Mouse (Mus musculus) limb, embryonic 11.5 days (tissue): ENCODE measurements around the gene Evx2. TPM values are rescaled to one million over a fixed set of nuclear protein-coding genes. Genes with fewer than 3 reads are reported as not detected.

ENCODE experiments used
- ATAC-seq: fragments of 200-750 bp; cut with Nextera tagmentation; 2 replicates; pipeline ENCODE4 v1.8.0; 2017; ENCODE audit warnings: low read depth; ENCODE audit not compliant: insufficient number of reproducible peaks, low FRiP score, low TSS enrichment
- DNase-seq: peaks from one replicate; pipeline ENCODE4 v3.0.0-alpha.2; 2015; ENCODE audit warnings: low spot score
- H3K27ac ChIP-seq: fragments of 300-500 bp; sonication (generic); replicated peaks from 2 replicates; pipeline ENCODE4 v1.5.1; 2014; ENCODE audit warnings: low read depth, mild to moderate bottlenecking, low read length
- H3K27me3 ChIP-seq: fragments of 300-500 bp; sonication (generic); 2 replicates; pipeline ENCODE4 v1.6.1; 2014; ENCODE audit warnings: mild to moderate bottlenecking, low read length, mixed read lengths; ENCODE audit not compliant: control insufficient read depth, insufficient read depth
- H3K36me3 ChIP-seq: fragments of 300-500 bp; sonication (generic); 2 replicates; pipeline ENCODE4 v1.6.1; 2014; ENCODE audit warnings: mild to moderate bottlenecking, low read length, moderate library complexity, mixed read lengths; ENCODE audit not compliant: control insufficient read depth, insufficient read depth
- H3K4me1 ChIP-seq: fragments of 300-500 bp; sonication (generic); 2 replicates; pipeline ENCODE4 v1.6.1; 2014; ENCODE audit warnings: low read length, mixed read lengths; ENCODE audit not compliant: control insufficient read depth, insufficient read depth
- H3K4me2 ChIP-seq: fragments of 300-500 bp; sonication (generic); 2 replicates; pipeline ENCODE4 v1.6.1; 2014; ENCODE audit warnings: low read depth, mild to moderate bottlenecking, moderate library complexity; ENCODE audit not compliant: severe bottlenecking
- H3K4me3 ChIP-seq: fragments of 300-500 bp; sonication (generic); 2 replicates; pipeline ENCODE4 v1.5.1; 2014; ENCODE audit warnings: low read depth, low read length
- H3K9ac ChIP-seq: fragments of 300-500 bp; sonication (generic); 2 replicates; pipeline ENCODE4 v1.6.1; 2014; ENCODE audit warnings: mild to moderate bottlenecking, low read length
- H3K9me3 ChIP-seq: fragments of 300-500 bp; sonication (generic); 2 replicates; pipeline ENCODE4 v1.6.1; 2016; ENCODE audit warnings: low read length; ENCODE audit not compliant: control insufficient read depth
- WGBS: fragments of 180-500 bp; shearing (Covaris S2); extraction: QIAGEN DNeasy Blood & Tissue Kit; methylation state at CpG from one replicate; pipeline ENCODE4 v1.1.7; 2014; 5-methylcytosine and 5-hydroxymethylcytosine counted together
- polyA plus RNA-seq: library from polyadenylated mRNA; unstranded; fragments of >200 nt; fragmentation: Nextera tagmentation; extraction: Ambion mirVana; gene quantifications from 2 replicates; pipeline ENCODE4 v1.2.1, GENCODE M21; 2014

The Evx2 gene
- polyA plus RNA-seq, 1 experiment from 2014 or later: 3.8 TPM

DNA sequence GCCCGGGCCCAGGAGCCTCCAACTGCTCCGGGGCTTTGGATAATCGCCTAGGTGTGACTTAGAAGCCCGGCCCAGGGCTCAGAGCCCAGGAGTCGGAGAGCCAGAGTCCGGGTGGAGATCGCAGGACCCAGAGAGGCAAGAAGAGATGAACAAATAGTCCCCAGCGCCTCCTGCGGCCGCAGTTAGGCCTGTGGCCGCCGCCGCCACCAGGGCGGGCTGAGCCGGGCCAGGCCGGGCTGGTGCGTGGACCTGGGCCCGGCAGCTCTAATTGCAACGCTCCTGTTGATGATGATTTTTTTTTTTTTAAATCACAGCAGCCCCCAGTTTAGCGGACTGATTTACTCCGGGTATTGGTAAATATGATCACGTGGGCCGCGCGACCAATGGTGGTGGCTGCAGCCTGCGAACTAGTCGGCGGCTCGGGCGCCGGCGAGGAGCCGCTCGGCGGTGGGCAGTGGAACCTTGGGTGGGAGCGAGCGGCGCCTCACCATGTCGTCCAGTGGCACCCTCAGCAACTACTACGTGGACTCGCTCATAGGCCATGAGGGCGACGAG is 38.3 kb upstream of the Evx2 start, which contains the start of gene Hoxd9:
Hoxd9 (plus strand) TSS at position 161 of the 555 bp plus-strand sequence.
- under 1% methylated on average over 43 of the region's 43 CpGs for WGBS
- Histone ChIP-seq H3K27ac (peak within 1 kb of the TSS; percentile 98), H3K4me3 (peak within 1 kb of the TSS; percentile 71), H3K36me3 (no peaks in the 10 kb centered on the region), H3K4me1 (peaks cover 38% of the 10 kb centered on the region), H3K9ac (peak within 1 kb of the TSS; percentile 97), H3K4me2 (peak within 1 kb of the TSS; percentile 93), H3K27me3 (no peaks in the 10 kb centered on the region; the same call in 1 of the 2 replicates), H3K9me3 (no peaks in the 10 kb centered on the region)
- ATAC-seq (peak; percentile 51), DNase-seq (peak; percentile 87)

DNA sequence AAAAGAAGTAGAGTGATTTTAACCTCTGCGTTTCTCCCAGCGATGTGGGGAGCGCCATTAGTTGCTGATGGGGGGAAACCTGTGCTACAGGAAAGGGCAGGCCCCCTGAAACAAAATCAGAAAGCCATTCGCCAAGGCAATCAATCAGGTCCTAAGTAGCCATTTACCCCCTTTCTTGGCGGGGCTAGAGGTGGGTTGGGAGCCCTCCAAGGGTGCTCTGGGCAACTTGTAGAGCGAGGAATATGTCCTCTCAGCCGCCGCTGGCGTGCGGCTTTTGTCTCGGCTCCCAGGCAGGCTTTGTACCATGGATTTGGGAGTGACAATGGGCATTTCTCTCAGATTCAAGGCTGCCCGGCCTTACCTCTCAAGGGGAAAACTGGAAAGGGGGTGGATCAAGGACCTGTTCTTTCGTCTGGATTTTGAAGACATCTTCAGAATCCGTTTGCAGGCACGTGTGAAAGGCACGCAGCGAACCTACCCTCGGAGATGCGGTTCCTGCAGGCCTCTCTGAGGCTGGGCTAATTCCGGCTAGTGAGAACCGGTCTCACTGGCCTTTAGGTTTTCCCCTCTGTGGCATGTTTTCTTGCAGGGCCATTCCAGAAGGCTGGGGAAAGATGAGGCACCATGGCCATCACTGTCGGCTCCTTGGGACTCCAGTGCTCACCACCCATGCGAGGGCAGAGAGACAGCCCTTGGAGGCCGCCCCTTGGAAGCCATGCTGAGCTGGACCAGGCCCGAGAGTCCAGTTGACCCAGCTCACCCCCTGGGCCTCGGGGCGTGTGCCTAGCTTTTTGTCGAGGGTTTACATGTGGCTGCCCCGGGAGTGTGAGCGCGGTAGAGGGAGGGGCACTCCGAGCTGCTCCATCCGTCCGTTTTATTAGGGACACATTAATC is 37.3 kb upstream of the Evx2 start:
- Histone ChIP-seq H3K36me3 (no peaks in the 10 kb centered on the region), H3K4me2 (peak overlapping the region; percentile 93), H3K4me3 (peak overlapping the region; percentile 71), H3K9me3 (no peaks in the 10 kb centered on the region), H3K27ac (peak overlapping the region; percentile 98), H3K4me1 (peaks cover 45% of the 10 kb centered on the region), H3K27me3 (no peaks in the 10 kb centered on the region; the same call in 1 of the 2 replicates), H3K9ac (peak overlapping the region; percentile 97)
- 2% methylated on average over 34 of the region's 34 CpGs for WGBS
- ATAC-seq (peak; percentile 9; the same call in 1 of the 2 replicates), DNase-seq (peak; percentile 80)

DNA sequence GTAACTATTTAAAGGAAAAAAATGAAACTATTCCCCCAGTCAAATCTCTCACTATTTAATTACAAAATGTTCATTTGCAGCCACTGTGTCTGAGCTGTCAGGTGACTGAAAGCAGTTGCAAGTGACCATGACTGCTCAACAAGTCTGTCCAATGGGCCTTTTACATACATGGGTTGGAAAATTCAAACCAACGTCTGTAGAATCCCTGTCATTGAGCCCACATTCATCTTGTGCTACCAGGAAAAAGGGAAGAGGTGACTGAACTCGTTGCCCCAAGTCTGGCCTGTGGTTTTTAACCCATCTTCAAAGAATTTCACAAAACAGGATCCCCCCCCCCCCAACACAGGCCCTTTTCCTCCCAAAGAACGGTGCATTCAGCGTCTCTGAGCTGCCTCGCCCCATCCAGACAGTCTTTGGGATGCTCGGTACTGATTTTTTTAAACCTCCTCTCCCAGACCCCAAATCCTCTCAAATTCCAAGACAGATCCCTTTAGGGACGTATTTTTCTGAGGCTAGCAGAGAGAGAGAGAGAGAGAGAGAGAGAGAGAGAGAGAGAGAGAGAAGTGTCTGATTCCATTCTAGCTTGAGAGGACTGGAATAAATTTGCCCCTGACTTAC is 36.6 kb upstream of the Evx2 start:
- Histone ChIP-seq H3K36me3 (no peaks in the 10 kb centered on the region), H3K9me3 (no peaks in the 10 kb centered on the region), H3K4me1 (peaks cover 47% of the 10 kb centered on the region), H3K9ac (peak overlapping the region; percentile 97), H3K27ac (peak overlapping the region; percentile 98), H3K4me2 (peak overlapping the region; percentile 93), H3K4me3 (peak overlapping the region; percentile 71), H3K27me3 (no peaks in the 10 kb centered on the region; the same call in 1 of the 2 replicates)
- 0% methylated on average over 7 of the region's 7 CpGs for WGBS
- no peak for ATAC-seq
- DNase-seq: peak; percentile 41

DNA sequence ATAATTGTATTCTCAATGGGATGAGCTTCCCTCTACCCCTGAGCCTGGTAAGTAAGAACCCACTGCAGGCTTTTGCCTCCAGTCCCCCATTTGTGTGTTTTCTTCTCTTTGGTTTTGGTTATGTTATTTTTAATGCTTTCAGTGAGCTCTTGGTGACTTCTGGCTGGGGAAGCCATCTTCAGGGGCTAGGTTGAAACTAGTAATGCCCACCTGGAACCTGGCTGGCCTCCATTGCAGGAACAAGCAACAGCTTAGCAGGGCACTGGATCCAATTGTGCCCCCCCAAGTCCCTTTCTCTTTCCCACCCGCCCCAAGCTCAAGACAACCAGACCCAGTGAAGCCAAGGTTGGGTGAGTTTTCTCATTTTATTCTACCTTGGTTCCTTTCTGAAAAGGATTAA is 36.0 kb upstream of the Evx2 start:
- H3K36me3 ChIP-seq: no peaks in the 10 kb centered on the region
- ATAC-seq (no peak), DNase-seq (peak; percentile 41)
- peak overlapping the region; percentile 97 for H3K9ac ChIP-seq
- H3K4me2 ChIP-seq: peak overlapping the region; percentile 93
- H3K9me3 ChIP-seq: no peaks in the 10 kb centered on the region
- peaks cover 43% of the 10 kb centered on the region for H3K4me1 ChIP-seq
- peak overlapping the region; percentile 71 for H3K4me3 ChIP-seq
- H3K27me3 ChIP-seq: no peaks in the 10 kb centered on the region; the same call in 1 of the 2 replicates
- H3K27ac ChIP-seq: 0 out of 2 replicates have a peak overlapping the region, but pooled peaks have one; percentile 47
- 4% methylated on average over 1 of the region's 1 CpGs for WGBS

DNA sequence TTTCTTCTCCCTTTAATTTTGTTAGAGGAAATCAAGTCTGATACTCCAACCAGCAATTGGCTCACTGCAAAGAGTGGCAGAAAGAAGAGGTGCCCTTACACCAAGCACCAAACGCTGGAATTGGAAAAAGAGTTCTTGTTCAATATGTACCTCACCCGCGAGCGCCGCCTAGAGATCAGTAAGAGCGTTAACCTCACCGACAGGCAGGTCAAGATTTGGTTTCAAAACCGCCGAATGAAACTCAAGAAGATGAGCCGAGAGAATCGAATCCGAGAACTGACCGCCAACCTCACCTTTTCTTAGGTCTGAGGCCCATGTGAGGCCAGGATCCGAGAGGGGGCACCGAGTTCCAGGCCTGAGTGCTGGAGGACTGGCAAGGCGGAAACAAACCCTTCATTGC is 34.7 kb upstream of the Evx2 start:
- Histone ChIP-seq H3K9me3 (no peaks in the 10 kb centered on the region), H3K4me1 (peaks cover 41% of the 10 kb centered on the region), H3K36me3 (no peaks in the 10 kb centered on the region), H3K27me3 (no peaks in the 10 kb centered on the region; the same call in 1 of the 2 replicates), H3K27ac (peak overlapping the region; percentile 94), H3K4me2 (peak overlapping the region; percentile 93), H3K4me3 (peak overlapping the region; percentile 61), H3K9ac (peak overlapping the region; percentile 96)
- peak; percentile 88 for DNase-seq
- WGBS: 2% methylated on average over 16 of the region's 16 CpGs
- ATAC-seq: no peak

DNA sequence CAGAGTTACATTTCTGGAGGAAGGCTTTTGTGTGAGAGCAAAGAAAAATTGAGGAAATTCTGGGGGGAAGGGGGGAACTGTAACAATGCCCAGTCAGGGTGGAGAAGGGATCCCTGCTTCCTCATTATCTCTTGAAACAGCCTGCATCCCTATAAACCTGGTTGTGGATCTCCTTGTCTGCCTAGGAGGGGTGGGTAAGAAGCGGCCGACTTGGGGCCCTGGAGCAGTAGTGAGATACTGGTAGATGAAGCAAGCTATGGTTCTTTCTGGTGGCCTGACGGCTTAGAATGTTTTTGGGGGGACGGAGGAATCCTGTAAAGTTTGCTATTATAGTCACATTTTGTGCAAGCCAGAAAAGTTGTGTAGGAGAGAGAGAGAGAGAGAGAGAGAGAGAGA is 34.1 kb upstream of the Evx2 start:
- Histone ChIP-seq H3K9ac (peak overlapping the region; percentile 96), H3K4me2 (peak overlapping the region; percentile 93), H3K9me3 (no peaks in the 10 kb centered on the region), H3K4me1 (peaks cover 39% of the 10 kb centered on the region), H3K4me3 (peak overlapping the region; percentile 61), H3K27me3 (no peaks in the 10 kb centered on the region; the same call in 1 of the 2 replicates), H3K27ac (peak overlapping the region; percentile 94), H3K36me3 (no peaks in the 10 kb centered on the region)
- 7% methylated on average over 4 of the region's 4 CpGs for WGBS
- DNase-seq (peak; percentile 54), ATAC-seq (no peak)

DNA sequence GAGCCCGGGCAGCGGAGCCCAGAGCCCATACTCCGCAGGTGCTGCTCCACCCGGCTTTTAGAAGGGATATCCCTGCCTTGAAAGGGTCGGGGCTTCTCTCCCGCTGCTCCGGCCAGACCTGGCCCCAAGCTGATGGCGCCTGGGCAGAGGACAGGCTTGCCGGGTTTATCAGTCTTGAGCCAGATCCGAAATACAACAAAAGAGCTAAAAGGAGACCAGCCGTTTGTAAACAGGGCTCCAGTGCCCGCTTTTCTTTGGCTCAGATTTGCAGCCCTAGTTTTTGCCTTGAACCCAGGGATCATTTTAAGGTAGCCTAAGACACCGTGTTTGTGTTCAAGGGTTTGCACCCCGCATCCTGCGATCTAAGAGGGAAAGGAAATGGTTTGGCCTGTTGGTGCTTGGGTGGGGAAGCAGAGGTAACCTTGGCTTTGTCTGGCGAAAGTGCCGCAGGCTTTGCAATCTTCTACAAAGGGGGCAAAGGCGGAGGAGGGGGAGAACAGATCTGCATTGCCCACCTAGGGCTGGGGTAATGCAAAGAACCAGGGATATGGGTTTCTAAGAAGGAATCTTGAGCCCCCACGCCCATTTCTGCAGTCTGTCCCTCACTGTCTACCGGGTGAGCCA is 33.6 kb upstream of the Evx2 start:
- Histone ChIP-seq H3K4me3 (peak overlapping the region; percentile 61), H3K36me3 (no peaks in the 10 kb centered on the region), H3K9ac (peak overlapping the region; percentile 96), H3K9me3 (no peaks in the 10 kb centered on the region), H3K4me1 (peaks cover 39% of the 10 kb centered on the region), H3K4me2 (peak overlapping the region; percentile 93), H3K27ac (peak overlapping the region; percentile 94), H3K27me3 (peaks cover 3% of the 10 kb centered on the region; the same call in 1 of the 2 replicates)
- peak; percentile 62 for DNase-seq
- no peak for ATAC-seq
- WGBS: 2% methylated on average over 20 of the region's 20 CpGs
